Mouse (Mus musculus): ENCODE measurements around the gene Cckbr. TPM values are rescaled to one million over a fixed set of nuclear protein-coding genes. Genes with fewer than 3 reads are reported as not detected.

Gene Cckbr
- total RNA-seq, 2 experiments from 2014 or later: not detected

DNA sequence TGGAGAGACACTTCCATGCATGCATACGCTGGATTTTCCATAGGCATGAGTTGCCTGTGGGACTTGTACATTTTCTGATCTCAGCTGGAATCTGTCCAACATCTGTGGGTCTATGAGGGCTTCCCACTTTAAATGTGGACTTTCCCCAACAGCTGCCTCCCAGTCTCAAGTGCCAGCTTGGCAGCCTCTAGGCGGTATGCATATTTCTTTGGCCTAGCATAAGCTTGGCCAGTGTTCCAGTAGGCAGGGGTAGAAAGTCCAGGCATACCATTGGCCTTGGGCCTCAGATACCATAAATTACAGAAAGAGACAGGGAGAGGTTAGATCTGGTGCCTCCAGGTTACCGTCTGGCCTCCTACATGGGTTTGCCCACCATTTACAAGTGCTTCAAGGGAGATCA, 72.3 kb downstream of the Cckbr start:
- no peak for DNase-seq

DNA sequence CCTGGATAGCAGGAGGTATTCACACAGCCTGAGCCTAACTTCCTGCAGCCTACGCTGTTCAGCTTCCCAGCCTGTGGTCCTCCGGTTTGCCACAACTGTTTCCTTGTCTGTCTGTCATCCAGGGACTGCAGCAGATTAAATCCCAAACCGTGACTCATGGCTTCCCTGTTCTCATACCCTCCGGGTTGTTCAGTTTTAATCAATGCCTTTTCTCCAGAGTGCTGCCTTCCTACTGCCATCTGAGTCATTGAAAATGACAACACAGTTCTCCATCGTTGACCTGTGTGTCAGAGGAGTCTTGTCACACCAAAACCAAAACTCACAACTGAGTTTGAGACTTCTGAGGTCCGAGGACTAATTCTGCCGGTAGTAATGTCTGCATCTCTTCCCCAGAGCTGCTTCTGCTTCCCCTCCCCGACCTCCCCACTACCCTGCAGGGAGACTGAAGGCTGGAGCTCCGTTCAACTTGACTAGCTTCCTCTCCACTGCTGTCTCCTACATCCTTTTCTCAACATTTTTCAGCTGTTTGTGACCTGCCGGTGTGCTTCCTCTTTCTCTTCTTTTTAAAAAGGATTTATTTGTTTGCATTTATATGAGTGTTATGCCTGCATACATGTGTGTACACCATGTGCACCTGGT, 73.4 kb downstream of the Cckbr start:
- peak; percentile 16 to 30 for DNase-seq

DNA sequence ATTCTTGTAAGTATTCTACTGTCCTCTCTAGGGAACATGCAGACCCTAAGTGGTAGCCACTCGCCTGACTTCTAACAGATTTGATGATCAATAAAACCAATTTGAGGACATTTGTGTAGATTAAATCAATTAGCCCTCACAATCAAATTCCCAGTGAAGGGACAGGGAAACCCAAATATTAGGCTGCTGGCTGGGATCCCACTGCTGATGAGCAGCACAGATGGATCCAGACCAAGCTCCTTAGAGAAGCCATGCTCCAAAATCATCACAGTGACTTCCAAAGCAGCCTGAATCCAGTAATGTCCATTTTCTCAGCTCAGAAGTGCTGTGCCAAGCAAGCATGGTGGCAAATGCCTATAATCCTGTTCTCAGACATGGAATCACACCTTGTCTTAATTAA, 74.1 kb downstream of the Cckbr start:
- DNase-seq: no peak

DNA sequence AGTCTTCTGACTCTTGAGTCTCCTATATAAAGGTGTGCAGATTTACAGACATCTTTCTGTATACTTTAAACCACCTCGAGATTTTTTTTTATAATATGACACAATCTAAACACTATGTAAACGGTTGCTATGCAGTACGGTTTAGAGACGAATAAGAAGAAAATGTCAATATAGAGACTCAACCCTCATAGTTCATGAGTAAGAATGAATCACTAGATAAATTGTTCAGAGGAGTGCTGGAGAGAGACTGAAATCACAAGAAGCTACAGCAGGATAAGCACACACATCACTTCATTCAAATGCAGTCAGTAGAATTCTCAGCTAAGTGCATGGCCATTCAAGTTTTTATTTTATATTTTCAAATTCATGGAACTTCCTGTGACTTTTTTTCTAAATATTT, 76.5 kb downstream of the Cckbr start:
- no peak for DNase-seq

DNA sequence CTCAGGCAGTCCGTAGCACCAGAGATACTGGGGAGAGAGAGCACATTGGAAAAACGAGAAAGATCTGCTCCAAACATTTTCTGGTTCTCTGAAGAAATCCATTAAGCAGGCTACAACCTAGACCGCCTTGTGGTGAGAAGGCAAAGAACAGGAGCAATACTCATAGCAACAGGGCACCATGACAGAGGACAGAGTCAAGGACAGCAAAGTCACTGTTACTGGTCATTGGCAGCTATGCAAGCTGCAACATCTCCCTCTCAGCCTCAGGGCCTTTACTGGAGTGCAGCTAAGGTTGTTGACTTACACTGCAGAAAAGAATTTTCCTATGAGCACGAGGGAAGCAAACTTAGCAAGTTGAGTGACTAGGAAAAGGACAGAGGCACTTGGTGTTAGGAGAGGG, 81.7 kb downstream of the Cckbr start:
- peak; percentile 24 to 34 for DNase-seq

DNA sequence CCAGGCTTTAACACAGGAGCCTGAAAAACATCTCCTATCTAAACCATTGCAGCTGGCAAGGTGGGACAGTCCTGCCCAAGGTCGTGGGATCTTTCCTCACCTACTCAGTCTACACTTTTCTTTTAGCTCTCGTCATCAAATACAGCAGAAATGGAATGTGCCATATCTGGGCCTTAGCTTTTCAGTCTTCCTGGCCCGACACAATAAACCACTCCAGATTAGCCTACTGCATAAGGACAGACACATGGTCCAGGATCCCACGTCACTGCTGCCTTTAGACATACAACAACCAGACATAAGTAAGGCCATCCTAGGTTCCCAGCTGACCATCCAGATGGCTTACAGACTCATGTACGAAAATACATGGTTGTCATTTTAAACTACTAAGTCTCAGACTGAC, 84.6 kb downstream of the Cckbr start:
- DNase-seq: no peak

GRCm38 (mm10) chr7:105513845-105514291, 88.3 kb downstream of the Cckbr start:
- DNase-seq: no peak

GRCm38 (mm10) chr7:105514561-105514960, 89.0 kb downstream of the Cckbr start:
- no peak for DNase-seq

DNA sequence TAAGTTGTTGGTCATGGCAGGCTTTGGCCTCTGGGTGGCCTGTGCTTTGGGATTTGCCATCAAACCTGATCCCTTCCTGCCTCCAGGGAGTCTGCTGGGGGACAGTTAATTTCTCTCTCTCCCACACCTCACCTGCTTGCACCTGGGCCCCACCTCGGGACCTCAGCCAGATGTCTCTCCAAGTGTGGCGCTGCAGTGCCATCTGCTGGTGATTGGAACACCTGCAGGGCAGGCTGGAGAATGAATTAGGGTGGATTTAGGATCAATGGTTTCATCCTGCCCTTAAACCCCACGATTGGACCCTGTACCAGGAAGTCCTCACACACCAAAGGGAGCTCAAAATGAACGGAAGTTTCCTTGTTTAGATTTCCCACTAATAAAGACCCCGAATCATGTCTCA, 89.6 kb downstream of the Cckbr start:
- DNase-seq: peak; percentile 63 to 66

- DNase-seq: no peak
Observed at GRCm38 (mm10) chr7:105516669-105517360, 91.3 kb downstream of the Cckbr start.

- no peak for DNase-seq
Observed at GRCm38 (mm10) chr7:105519336-105519735, 93.8 kb downstream of the Cckbr start.

DNA sequence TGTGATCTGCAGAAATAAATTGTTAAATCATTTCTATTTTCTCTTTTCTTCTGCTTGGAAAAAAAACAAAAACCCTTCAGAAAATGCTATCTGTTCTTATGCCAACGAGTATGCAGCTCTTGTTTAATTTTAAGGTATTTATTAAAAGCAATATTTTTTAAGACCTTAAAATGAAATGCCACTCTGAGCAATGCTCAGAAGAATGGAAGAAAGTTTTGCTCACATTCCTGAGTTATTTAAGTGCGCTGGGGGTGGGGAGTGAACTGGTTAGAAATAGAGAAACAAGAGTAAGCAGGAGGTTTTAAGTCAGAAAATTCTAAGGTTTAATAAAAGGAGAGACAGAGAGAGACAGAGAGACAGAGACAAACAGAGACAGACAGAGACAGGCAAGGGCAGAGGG, 94.2 kb downstream of the Cckbr start:
- DNase-seq: no peak

GRCm38 (mm10) chr7:105520201-105520600, 94.7 kb downstream of the Cckbr start:
- DNase-seq: peak; percentile 15 to 26

Other genes with a start within 250 kb of the Cckbr start
- not detected for gene Olfr685, start 239.7 kb upstream of the Cckbr start, total RNA-seq (2021)
- gene Olfr686, start 218.2 kb upstream of the Cckbr start, total RNA-seq (2021): not detected
- not detected for gene Olfr688, start 137.6 kb upstream of the Cckbr start, total RNA-seq (2021)
- not detected for gene Olfr689, start 114.6 kb upstream of the Cckbr start, total RNA-seq (2021)
- gene Olfr690, start 91.6 kb upstream of the Cckbr start, total RNA-seq (2021): not detected
- gene Olfr691, start 83.5 kb upstream of the Cckbr start, total RNA-seq (2021): not detected
- gene Olfr692, start 57.5 kb upstream of the Cckbr start, total RNA-seq (2021): not detected
- gene Gm5901, start 50.7 kb upstream of the Cckbr start, total RNA-seq (2021): not detected
- gene Fam160a2, start 25.7 kb upstream of the Cckbr start, total RNA-seq (2021): 10 to 100 TPM; 25.9 to 27.1 TPM
- not detected for gene Cnga4, start 21.2 kb upstream of the Cckbr start, total RNA-seq (2021)
- gene Cavin3, start 56.6 kb downstream of the Cckbr start, total RNA-seq (2021): 10 to 100 TPM; 60.2 to 76.0 TPM
- gene Smpd1, start 128.6 kb downstream of the Cckbr start, total RNA-seq (2021): 10 to 100 TPM; 47.3 to 53.0 TPM
- gene Apbb1, start 155.9 kb downstream of the Cckbr start, total RNA-seq (2021): 10 to 100 TPM; 11.4 to 11.5 TPM
- 1 to 10 TPM in 1 of 2 experiments, under 1 TPM in 1; 0.23 to 1.6 TPM for gene Hpx, start 174.4 kb downstream of the Cckbr start, total RNA-seq (2021)
- gene Trim3, start 207.8 kb downstream of the Cckbr start, total RNA-seq (2021): 10 to 100 TPM; 24.6 to 30.9 TPM
- gene Timm10b, start 214.3 kb downstream of the Cckbr start, total RNA-seq (2021): 100 to 1,000 TPM; 101 to 139 TPM
- gene Arfip2, start 214.7 kb downstream of the Cckbr start, total RNA-seq (2021): 10 to 100 TPM; 53.4 to 54.9 TPM
- 1 to 10 TPM; 3.9 to 8.4 TPM for gene Gm45799, start 214.8 kb downstream of the Cckbr start, total RNA-seq (2021)
- 1 to 10 TPM; 1.6 to 2.3 TPM for gene Dnhd1, start 225.1 kb downstream of the Cckbr start, total RNA-seq (2021)